Mouse (Mus musculus) kidney, embryonic 15.5 days (tissue): ENCODE measurements at regions not wholly inside any gene's neighbourhood (a gene's known extent, or its start where the extent isn't known, plus 50 kb on each side); places are given as distances from the start of the nearest gene placed in this dataset.

ENCODE experiments used
- ATAC-seq: fragments of 200-750 bp; cut with Nextera tagmentation; replicated peaks from 2 replicates; pipeline ENCODE4 v1.8.0; 2017; ENCODE audit warnings: moderate TSS enrichment; ENCODE audit not compliant: low FRiP score
- H3K27ac ChIP-seq: fragments of 300-500 bp; sonication (generic); 2 replicates; pipeline ENCODE4 v1.5.1; 2015; ENCODE audit warnings: mild to moderate bottlenecking, inconsistent platforms
- H3K27me3 ChIP-seq: fragments of 300-500 bp; sonication (generic); 2 replicates; pipeline ENCODE4 v1.6.1; 2015; ENCODE audit warnings: inconsistent platforms
- H3K36me3 ChIP-seq: fragments of 300-500 bp; sonication (generic); 2 replicates; pipeline ENCODE4 v1.6.1; 2015; ENCODE audit warnings: inconsistent platforms
- H3K4me1 ChIP-seq: fragments of 300-500 bp; sonication (generic); 2 replicates; pipeline ENCODE4 v1.6.1; 2015; ENCODE audit warnings: inconsistent platforms
- H3K4me2 ChIP-seq: fragments of 300-500 bp; sonication (generic); 2 replicates; pipeline ENCODE4 v1.6.1; 2015; ENCODE audit warnings: moderate library complexity, mild to moderate bottlenecking, inconsistent platforms
- H3K4me3 ChIP-seq: fragments of 300-500 bp; sonication (generic); replicated peaks from 2 replicates; pipeline ENCODE4 v1.5.1; 2015; ENCODE audit warnings: mild to moderate bottlenecking, inconsistent platforms
- H3K9ac ChIP-seq: fragments of 300-500 bp; sonication (generic); 2 replicates; pipeline ENCODE4 v1.6.1; 2015; ENCODE audit warnings: mild to moderate bottlenecking, inconsistent platforms
- H3K9me3 ChIP-seq: fragments of 300-500 bp; sonication (generic); replicated peaks from 2 replicates; pipeline ENCODE4 v1.6.1; 2016; ENCODE audit warnings: inconsistent platforms
- WGBS: fragments of 180-500 bp; shearing (Covaris S2); methylation state at CpG from one replicate; pipeline ENCODE4 v1.1.7; 2015; ENCODE audit warnings: mixed read lengths; 5-methylcytosine and 5-hydroxymethylcytosine counted together

GRCm38 (mm10) chr5:85779205-85779604 lies 286.2 kb downstream of the Cenpc1 start:
- no peaks in the 10 kb centered on the region for H3K27me3 ChIP-seq
- no peak overlapping the region for H3K4me2 ChIP-seq
- no peaks in the 10 kb centered on the region for H3K9me3 ChIP-seq
- H3K4me1 ChIP-seq: no peaks in the 10 kb centered on the region
- WGBS: 71% methylated on average over 4 of the region's 4 CpGs
- H3K4me3 ChIP-seq: no peak overlapping the region
- H3K36me3 ChIP-seq: no peaks in the 10 kb centered on the region
- ATAC-seq: no peak
- no peak overlapping the region for H3K27ac ChIP-seq
- no peak overlapping the region for H3K9ac ChIP-seq

GRCm38 (mm10) chr5:85772660-85773059 lies 292.7 kb downstream of the Cenpc1 start:
- H3K9ac ChIP-seq: no peak overlapping the region
- H3K27ac ChIP-seq: no peak overlapping the region
- no peaks in the 10 kb centered on the region for H3K9me3 ChIP-seq
- H3K4me1 ChIP-seq: no peaks in the 10 kb centered on the region
- no peaks in the 10 kb centered on the region for H3K36me3 ChIP-seq
- no peak for ATAC-seq
- no peak overlapping the region for H3K4me3 ChIP-seq
- no peak overlapping the region for H3K4me2 ChIP-seq
- no peaks in the 10 kb centered on the region for H3K27me3 ChIP-seq
- WGBS: 90% methylated on average over 4 of the region's 4 CpGs

GRCm38 (mm10) chr5:85772086-85772485 lies 293.3 kb downstream of the Cenpc1 start:
- no peak overlapping the region for H3K9ac ChIP-seq
- H3K4me3 ChIP-seq: no peak overlapping the region
- 69% methylated on average over 4 of the region's 4 CpGs for WGBS
- H3K4me2 ChIP-seq: no peak overlapping the region
- H3K27ac ChIP-seq: no peak overlapping the region
- ATAC-seq: no peak
- H3K9me3 ChIP-seq: no peaks in the 10 kb centered on the region
- no peaks in the 10 kb centered on the region for H3K36me3 ChIP-seq
- H3K4me1 ChIP-seq: no peaks in the 10 kb centered on the region
- H3K27me3 ChIP-seq: no peaks in the 10 kb centered on the region

GRCm38 (mm10) chr5:85767157-85767556 lies 298.2 kb downstream of the Cenpc1 start:
- Histone ChIP-seq H3K27ac (no peak overlapping the region), H3K36me3 (no peaks in the 10 kb centered on the region), H3K4me1 (no peaks in the 10 kb centered on the region), H3K4me3 (no peak overlapping the region), H3K27me3 (no peaks in the 10 kb centered on the region), H3K4me2 (no peak overlapping the region), H3K9me3 (no peaks in the 10 kb centered on the region), H3K9ac (no peak overlapping the region)
- no peak for ATAC-seq
- 86% methylated on average over 3 of the region's 3 CpGs for WGBS

- no peak for ATAC-seq
- no peaks in the 10 kb centered on the region for H3K9me3 ChIP-seq
- H3K36me3 ChIP-seq: no peaks in the 10 kb centered on the region
- no peak overlapping the region for H3K9ac ChIP-seq
- 88% methylated on average over 8 of the region's 8 CpGs for WGBS
- no peak overlapping the region for H3K4me3 ChIP-seq
- no peaks in the 10 kb centered on the region for H3K4me1 ChIP-seq
- H3K27me3 ChIP-seq: no peaks in the 10 kb centered on the region
- no peak overlapping the region for H3K4me2 ChIP-seq
- no peak overlapping the region for H3K27ac ChIP-seq
Observed at GRCm38 (mm10) chr5:85756716-85757115, 308.7 kb downstream of the Cenpc1 start.

- H3K27ac ChIP-seq: no peak overlapping the region
- no peaks in the 10 kb centered on the region for H3K27me3 ChIP-seq
- H3K9ac ChIP-seq: no peak overlapping the region
- H3K4me3 ChIP-seq: no peak overlapping the region
- H3K4me2 ChIP-seq: no peak overlapping the region
- H3K36me3 ChIP-seq: no peaks in the 10 kb centered on the region
- WGBS: 89% methylated on average over 12 of the region's 12 CpGs
- ATAC-seq: no peak
- H3K9me3 ChIP-seq: no peaks in the 10 kb centered on the region
- no peaks in the 10 kb centered on the region for H3K4me1 ChIP-seq
Observed at GRCm38 (mm10) chr5:85754227-85754626, 311.2 kb downstream of the Cenpc1 start.

- Histone ChIP-seq H3K27ac (no peak overlapping the region), H3K4me3 (no peak overlapping the region), H3K9me3 (no peaks in the 10 kb centered on the region), H3K4me1 (no peaks in the 10 kb centered on the region), H3K27me3 (no peaks in the 10 kb centered on the region), H3K36me3 (no peaks in the 10 kb centered on the region), H3K9ac (no peak overlapping the region), H3K4me2 (no peak overlapping the region)
- WGBS: 86% methylated on average over 3 of the region's 3 CpGs
- ATAC-seq: no peak
Observed at GRCm38 (mm10) chr5:85753109-85753508, 312.3 kb downstream of the Cenpc1 start.

GRCm38 (mm10) chr5:85751649-85752048 lies 313.7 kb downstream of the Cenpc1 start:
- 84% methylated on average over 2 of the region's 2 CpGs for WGBS

GRCm38 (mm10) chr5:85750893-85751292 lies 314.5 kb downstream of the Cenpc1 start:
- Histone ChIP-seq H3K9ac (no peak overlapping the region), H3K9me3 (no peaks in the 10 kb centered on the region), H3K4me3 (no peak overlapping the region), H3K36me3 (no peaks in the 10 kb centered on the region), H3K4me2 (no peak overlapping the region), H3K27me3 (no peaks in the 10 kb centered on the region), H3K27ac (no peak overlapping the region), H3K4me1 (no peaks in the 10 kb centered on the region)
- ATAC-seq: no peak
- 56% methylated on average over 1 of the region's 1 CpGs for WGBS

More at GRCm38 (mm10) chr5:85751649-85752048, 313.7 kb downstream of the Cenpc1 start:
- H3K9me3 ChIP-seq: no peaks in the 10 kb centered on the region
- no peak for ATAC-seq
- no peak overlapping the region for H3K9ac ChIP-seq
- H3K4me1 ChIP-seq: no peaks in the 10 kb centered on the region
- no peak overlapping the region for H3K4me3 ChIP-seq
- no peak overlapping the region for H3K27ac ChIP-seq
- H3K36me3 ChIP-seq: no peaks in the 10 kb centered on the region
- H3K4me2 ChIP-seq: no peak overlapping the region
- no peaks in the 10 kb centered on the region for H3K27me3 ChIP-seq

- no peak overlapping the region for H3K9ac ChIP-seq
- H3K4me2 ChIP-seq: no peak overlapping the region
- H3K36me3 ChIP-seq: no peaks in the 10 kb centered on the region
- no peaks in the 10 kb centered on the region for H3K27me3 ChIP-seq
- H3K4me1 ChIP-seq: no peaks in the 10 kb centered on the region
- no peaks in the 10 kb centered on the region for H3K9me3 ChIP-seq
- H3K27ac ChIP-seq: no peak overlapping the region
- no peak overlapping the region for H3K4me3 ChIP-seq
- no peak for ATAC-seq
- 72% methylated on average over 3 of the region's 3 CpGs for WGBS
Observed at GRCm38 (mm10) chr5:85729613-85730012, 335.8 kb downstream of the Cenpc1 start.

GRCm38 (mm10) chr5:85707345-85707744 lies 358.0 kb downstream of the Cenpc1 start:
- Histone ChIP-seq H3K27ac (no peak overlapping the region), H3K9me3 (no peaks in the 10 kb centered on the region), H3K36me3 (no peaks in the 10 kb centered on the region), H3K4me2 (no peak overlapping the region), H3K27me3 (no peaks in the 10 kb centered on the region), H3K4me1 (no peaks in the 10 kb centered on the region), H3K4me3 (no peak overlapping the region), H3K9ac (no peak overlapping the region)
- no peak for ATAC-seq
- 70% methylated on average over 9 of the region's 9 CpGs for WGBS

- no peaks in the 10 kb centered on the region for H3K4me1 ChIP-seq
- H3K9me3 ChIP-seq: no peaks in the 10 kb centered on the region
- no peak for ATAC-seq
- no peak overlapping the region for H3K4me3 ChIP-seq
- no peak overlapping the region for H3K4me2 ChIP-seq
- H3K36me3 ChIP-seq: no peaks in the 10 kb centered on the region
- 58% methylated on average over 1 of the region's 1 CpGs for WGBS
- no peak overlapping the region for H3K27ac ChIP-seq
- no peak overlapping the region for H3K9ac ChIP-seq
- no peaks in the 10 kb centered on the region for H3K27me3 ChIP-seq
Observed at GRCm38 (mm10) chr5:85706598-85706997, 358.8 kb downstream of the Cenpc1 start.

- no peaks in the 10 kb centered on the region for H3K4me1 ChIP-seq
- H3K9ac ChIP-seq: no peak overlapping the region
- no peaks in the 10 kb centered on the region for H3K9me3 ChIP-seq
- no peak for ATAC-seq
- H3K27ac ChIP-seq: no peak overlapping the region
- H3K4me2 ChIP-seq: no peak overlapping the region
- 30% methylated on average over 3 of the region's 3 CpGs for WGBS
- H3K4me3 ChIP-seq: no peak overlapping the region
- H3K36me3 ChIP-seq: no peaks in the 10 kb centered on the region
- H3K27me3 ChIP-seq: no peaks in the 10 kb centered on the region
Observed at GRCm38 (mm10) chr5:85706084-85706483, 359.3 kb downstream of the Cenpc1 start.
